Mouse (Mus musculus) midbrain, embryonic 10.5 days (tissue): ENCODE data around the gene Gm10271. TPM values are rescaled to one million over a fixed set of nuclear protein-coding genes. Genes with fewer than 3 reads are reported as not detected.

Experiments
- DNase-seq: peaks from one replicate; pipeline ENCODE4 v3.0.0-alpha.2; 2017; ENCODE audit warnings: low spot score
- H3K27ac ChIP-seq: fragments of 300-500 bp; sonication (generic); replicated peaks from 2 replicates; pipeline ENCODE4 v1.5.1; 2016; ENCODE audit warnings: mild to moderate bottlenecking
- H3K27me3 ChIP-seq: fragments of 300-500 bp; sonication (generic); 2 replicates; pipeline ENCODE4 v1.6.1; 2016; ENCODE audit warnings: low read depth, mild to moderate bottlenecking; ENCODE audit not compliant: poor library complexity, severe bottlenecking
- H3K36me3 ChIP-seq: fragments of 300-500 bp; sonication (generic); 2 replicates; pipeline ENCODE4 v1.6.1; 2016; ENCODE audit warnings: mild to moderate bottlenecking, moderate library complexity
- H3K4me1 ChIP-seq: fragments of 300-500 bp; sonication (generic); 2 replicates; pipeline ENCODE4 v1.6.1; 2016
- H3K4me3 ChIP-seq: fragments of 300-500 bp; sonication (generic); 2 replicates; pipeline ENCODE4 v1.5.1; 2016; ENCODE audit warnings: mild to moderate bottlenecking, moderate library complexity
- H3K9me3 ChIP-seq: fragments of 300-500 bp; sonication (generic); replicated peaks from 2 replicates; pipeline ENCODE4 v1.6.1; 2016; ENCODE audit warnings: mild to moderate bottlenecking
- WGBS: fragments of 180-500 bp; shearing (Covaris S2); methylation state at CpG from one replicate; pipeline ENCODE4 v1.1.7; 2016; 5-methylcytosine and 5-hydroxymethylcytosine counted together
- polyA plus RNA-seq: library from polyadenylated mRNA; unstranded; fragments of >200 nt; fragmentation: Nextera tagmentation; extraction: Ambion mirVana; gene quantifications from 2 replicates; pipeline ENCODE4 v1.2.1, GENCODE M21; 2016

Gm10271 gene
- polyA plus RNA-seq, 1 experiment from 2014 or later, result not detected

DNA sequence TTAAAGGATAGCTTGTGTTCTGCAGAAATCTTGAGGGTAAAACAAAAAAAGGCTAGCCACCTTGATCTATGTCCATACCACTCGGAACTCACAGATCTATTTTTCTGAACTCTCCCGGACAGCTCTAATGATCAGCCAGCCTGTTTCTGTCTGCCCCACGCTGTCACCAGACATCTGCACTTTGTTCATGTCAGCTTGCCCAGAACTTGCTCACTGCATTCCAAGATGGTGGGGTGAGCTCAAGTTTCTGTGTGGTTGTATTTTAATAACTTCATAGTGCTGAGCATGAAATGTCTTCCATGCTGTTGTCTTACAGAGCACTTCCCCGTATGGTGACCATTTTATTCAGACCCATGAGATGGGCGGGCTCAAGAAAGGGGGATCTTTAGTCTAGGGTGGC lies 7.1 kb downstream of the Gm10271 start:
- Histone ChIP-seq H3K36me3 (no peaks in the 10 kb centered on the region), H3K4me3 (no peak overlapping the region), H3K4me1 (no peaks in the 10 kb centered on the region), H3K27ac (no peak overlapping the region), H3K9me3 (no peaks in the 10 kb centered on the region), H3K27me3 (no peaks in the 10 kb centered on the region)
- DNase-seq, result no peak
- 81% methylated on average over 5 of the region's 5 CpGs for WGBS

DNA sequence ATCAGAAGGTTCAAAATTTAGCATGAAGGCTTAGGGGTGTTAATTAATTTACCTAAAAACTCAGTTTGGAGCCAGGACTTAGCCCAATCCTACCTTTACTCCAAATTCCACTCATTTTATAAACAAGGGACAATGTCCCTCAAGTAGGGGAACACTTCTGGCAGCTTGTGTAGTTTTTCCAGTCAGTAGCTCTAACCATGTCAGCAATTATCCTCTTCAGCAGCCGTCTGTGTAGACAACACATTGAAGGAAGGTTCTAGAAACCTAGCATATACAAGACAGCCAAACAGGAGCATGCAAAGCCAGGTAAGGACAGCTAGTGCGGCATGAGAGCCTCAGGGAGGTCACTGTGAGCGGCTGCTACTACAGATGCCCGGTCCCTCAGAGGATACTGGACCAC lies 7.8 kb downstream of the Gm10271 start:
- DNase-seq, result no peak
- Histone ChIP-seq H3K36me3 (no peaks in the 10 kb centered on the region), H3K4me1 (no peaks in the 10 kb centered on the region), H3K4me3 (no peak overlapping the region), H3K27me3 (no peaks in the 10 kb centered on the region), H3K27ac (no peak overlapping the region), H3K9me3 (no peaks in the 10 kb centered on the region)
- WGBS, result 87% methylated on average over 4 of the region's 4 CpGs

DNA sequence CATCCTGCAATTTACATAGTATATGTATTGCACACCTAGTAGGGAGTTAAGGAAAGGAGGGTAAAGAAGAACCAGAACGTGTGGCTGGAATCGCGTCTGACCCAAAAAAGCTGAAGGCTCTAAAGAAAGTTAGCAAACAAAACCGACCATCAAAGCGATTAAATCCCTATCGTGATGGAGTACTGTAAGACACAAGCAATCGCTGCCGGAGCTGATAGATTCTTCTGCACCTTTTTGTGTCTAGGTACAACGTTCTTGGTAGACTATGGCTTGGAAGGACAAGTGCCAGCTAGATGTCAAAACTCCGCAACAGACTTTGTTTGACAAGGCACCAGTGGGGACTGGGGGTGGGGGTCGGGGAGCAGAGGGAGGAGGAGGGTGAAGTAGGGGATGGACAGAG lies 8.3 kb downstream of the Gm10271 start:
- Histone ChIP-seq H3K4me1 (no peaks in the 10 kb centered on the region), H3K27ac (no peak overlapping the region), H3K9me3 (no peaks in the 10 kb centered on the region), H3K36me3 (no peaks in the 10 kb centered on the region), H3K27me3 (no peaks in the 10 kb centered on the region), H3K4me3 (no peak overlapping the region)
- WGBS, result 89% methylated on average over 11 of the region's 11 CpGs
- no peak for DNase-seq

DNA sequence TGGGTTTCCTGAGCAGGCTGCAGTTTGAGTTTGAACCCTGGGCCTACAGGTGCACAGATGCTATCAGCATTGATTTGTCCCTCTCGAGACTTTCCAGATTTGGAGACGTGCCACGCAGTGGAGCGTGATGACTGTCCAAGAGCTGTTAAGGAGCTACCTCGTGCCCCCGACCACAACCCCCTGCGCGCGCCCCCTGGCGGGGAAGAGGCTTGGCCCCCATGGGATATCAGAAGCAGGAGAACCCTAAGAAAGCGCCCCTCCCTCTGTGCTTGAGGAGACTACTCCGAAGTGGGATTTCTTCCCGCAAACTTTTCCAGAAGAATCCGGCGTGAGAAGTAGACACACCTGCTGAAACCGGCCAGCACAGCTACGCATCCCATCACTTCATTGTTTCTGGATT lies 9.6 kb downstream of the Gm10271 start:
- Histone ChIP-seq H3K27ac (no peak overlapping the region), H3K36me3 (no peaks in the 10 kb centered on the region), H3K9me3 (no peaks in the 10 kb centered on the region), H3K4me1 (no peaks in the 10 kb centered on the region), H3K4me3 (no peak overlapping the region), H3K27me3 (no peaks in the 10 kb centered on the region)
- WGBS, result 56% methylated on average over 17 of the region's 17 CpGs
- DNase-seq, result no peak

DNA sequence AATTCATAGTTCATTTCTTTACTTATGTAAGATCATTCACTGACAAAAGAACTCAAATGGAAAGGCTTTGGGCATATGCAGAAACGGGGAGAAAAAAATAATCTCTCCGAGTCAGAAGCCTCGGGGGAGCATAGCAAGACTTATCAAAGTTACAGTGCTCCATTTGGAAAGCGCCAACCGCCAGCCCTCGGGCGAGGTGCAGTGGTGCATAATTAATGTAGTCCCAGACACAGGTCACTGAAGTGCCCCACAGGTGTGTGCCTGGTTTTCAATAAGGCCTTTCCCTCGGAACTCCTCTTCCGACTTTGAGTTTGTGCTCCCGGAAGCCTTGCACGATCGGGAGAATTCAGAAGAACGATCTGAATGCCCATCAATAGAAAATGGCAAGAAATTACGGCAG lies 10.3 kb downstream of the Gm10271 start:
- no peaks in the 10 kb centered on the region for H3K36me3 ChIP-seq
- H3K9me3 ChIP-seq, result no peaks in the 10 kb centered on the region
- no peaks in the 10 kb centered on the region for H3K4me1 ChIP-seq
- DNase-seq, result no peak
- H3K27me3 ChIP-seq, result no peaks in the 10 kb centered on the region
- H3K4me3 ChIP-seq, result no peak overlapping the region
- H3K27ac ChIP-seq, result no peak overlapping the region
- WGBS, result 83% methylated on average over 14 of the region's 14 CpGs

DNA sequence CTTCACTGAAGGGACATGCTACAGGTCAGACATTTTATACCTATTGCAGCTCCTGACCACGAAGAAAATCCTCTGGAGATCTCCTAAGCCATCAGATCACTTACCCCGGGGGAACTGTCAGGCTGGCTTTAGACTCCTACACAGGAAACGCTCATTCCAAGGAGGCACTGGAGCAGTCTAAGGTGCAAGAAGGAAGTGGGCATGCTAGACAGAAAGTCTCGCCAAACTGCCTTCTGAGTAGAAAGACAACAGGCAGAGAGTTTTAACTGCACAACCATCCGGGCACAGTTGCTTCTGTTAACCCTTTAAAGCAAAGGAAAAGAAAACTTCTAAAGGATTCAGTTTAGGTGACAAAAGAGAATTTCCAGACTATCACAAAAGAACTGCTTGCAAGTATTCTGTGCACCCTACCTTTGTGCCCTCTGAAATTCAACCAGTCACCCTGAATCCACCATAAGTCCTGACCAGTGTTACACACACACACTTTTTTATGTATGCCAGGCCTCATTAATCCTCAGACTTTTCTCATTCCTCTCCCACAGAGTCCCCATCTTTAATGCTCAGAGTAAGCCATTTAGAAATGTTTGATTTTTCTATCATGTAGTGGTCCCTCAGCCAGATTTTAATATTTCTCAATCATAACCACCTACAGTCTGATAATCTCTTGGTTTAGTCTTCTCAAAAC lies 14.4 kb downstream of the Gm10271 start:
- DNase-seq, result no peak
- H3K36me3 ChIP-seq, result no peaks in the 10 kb centered on the region
- H3K27ac ChIP-seq, result no peak overlapping the region
- no peaks in the 10 kb centered on the region for H3K9me3 ChIP-seq
- no peaks in the 10 kb centered on the region for H3K4me1 ChIP-seq
- no peaks in the 10 kb centered on the region for H3K27me3 ChIP-seq
- no peak overlapping the region for H3K4me3 ChIP-seq
- 61% methylated on average over 5 of the region's 5 CpGs for WGBS

DNA sequence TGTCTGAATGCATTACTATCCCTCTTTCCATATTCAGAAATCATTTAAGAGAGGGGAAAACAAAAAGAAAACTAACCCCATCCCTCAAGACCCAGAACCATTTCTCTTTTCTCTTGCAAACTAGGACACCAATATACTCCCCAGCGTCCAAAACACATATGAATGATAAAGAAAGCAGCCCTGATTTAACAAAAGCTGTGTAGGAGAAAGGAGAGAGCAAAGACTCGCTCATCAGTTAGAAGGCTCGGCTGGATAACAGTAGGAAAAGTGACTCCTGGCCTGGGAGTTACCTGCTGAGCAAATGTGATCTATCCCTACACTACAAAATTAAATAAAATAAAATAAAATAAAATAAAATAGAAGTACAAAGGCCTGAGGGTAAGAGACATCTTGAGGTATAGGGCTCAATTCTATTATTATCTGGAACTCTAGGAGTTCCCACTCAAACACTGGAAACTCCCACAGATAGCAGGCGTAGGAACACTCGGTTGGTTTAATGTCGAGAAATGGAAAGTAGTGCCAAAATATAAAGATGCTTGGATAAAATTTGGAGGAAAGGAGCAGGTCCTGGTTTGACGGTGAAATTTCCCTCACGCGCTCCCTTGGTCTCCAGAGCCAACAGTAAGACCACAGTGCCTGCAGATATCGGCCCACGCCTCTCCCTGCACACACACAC lies 15.8 kb downstream of the Gm10271 start:
- 92% methylated on average over 11 of the region's 11 CpGs for WGBS
- no peaks in the 10 kb centered on the region for H3K36me3 ChIP-seq
- H3K9me3 ChIP-seq, result 0 out of 2 replicates have a peak, but pooled peaks cover 5% of the 10 kb centered on the region
- H3K4me3 ChIP-seq, result no peak overlapping the region
- no peaks in the 10 kb centered on the region for H3K4me1 ChIP-seq
- no peaks in the 10 kb centered on the region for H3K27me3 ChIP-seq
- no peak for DNase-seq
- no peak overlapping the region for H3K27ac ChIP-seq

DNA sequence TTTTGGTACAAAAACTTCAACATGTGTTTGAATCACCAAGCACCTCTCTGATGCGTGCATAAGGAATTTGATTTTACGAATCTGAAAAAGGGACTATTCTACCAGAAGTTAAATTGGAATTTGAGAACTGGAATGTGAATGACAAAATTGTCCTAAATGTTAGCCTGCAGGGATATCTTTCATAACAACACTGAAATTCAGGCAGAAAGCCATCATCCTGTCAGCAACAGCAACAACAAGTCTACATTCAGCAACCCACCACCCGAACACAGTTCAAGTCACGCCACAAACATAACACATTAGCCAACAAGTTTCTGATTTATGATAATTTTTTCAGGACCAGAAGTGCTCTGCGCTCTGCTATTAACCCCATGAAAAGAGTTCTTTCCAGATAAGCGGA lies 17.2 kb downstream of the Gm10271 start:
- 0 out of 2 replicates have a peak, but pooled peaks cover 5% of the 10 kb centered on the region for H3K9me3 ChIP-seq
- no peak overlapping the region for H3K27ac ChIP-seq
- H3K4me3 ChIP-seq, result no peak overlapping the region
- no peaks in the 10 kb centered on the region for H3K36me3 ChIP-seq
- no peaks in the 10 kb centered on the region for H3K27me3 ChIP-seq
- DNase-seq, result no peak
- WGBS, result 96% methylated on average over 6 of the region's 6 CpGs
- peaks cover 7% of the 10 kb centered on the region for H3K4me1 ChIP-seq

DNA sequence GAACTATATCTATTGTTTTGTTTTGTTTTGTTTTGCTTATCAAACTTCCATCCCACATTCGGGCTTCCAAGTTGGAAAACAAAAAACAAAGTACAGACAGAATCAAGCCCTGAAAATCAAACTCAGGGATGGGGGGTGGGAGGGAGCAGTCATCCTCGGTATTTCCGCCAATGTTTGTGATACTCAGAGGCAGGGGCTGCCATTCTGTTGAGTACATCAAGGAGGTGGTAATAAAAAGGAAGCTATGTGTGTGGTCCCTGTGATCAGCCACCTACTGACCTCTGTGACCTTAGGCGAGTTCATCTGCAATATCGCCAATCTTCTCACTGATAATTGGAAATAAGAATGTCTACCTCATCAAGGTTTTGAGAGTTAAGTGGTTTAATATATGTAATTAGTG lies 21.5 kb downstream of the Gm10271 start:
- 30% methylated on average over 5 of the region's 5 CpGs for WGBS
- Histone ChIP-seq H3K27me3 (no peaks in the 10 kb centered on the region), H3K4me3 (peak overlapping the region; percentile 74), H3K9me3 (0 out of 2 replicates have a peak, but pooled peaks cover 5% of the 10 kb centered on the region), H3K27ac (peak overlapping the region; percentile 93; the same call in 1 of the 2 replicates), H3K4me1 (peaks cover 25% of the 10 kb centered on the region), H3K36me3 (no peaks in the 10 kb centered on the region)
- DNase-seq, result no peak

DNA sequence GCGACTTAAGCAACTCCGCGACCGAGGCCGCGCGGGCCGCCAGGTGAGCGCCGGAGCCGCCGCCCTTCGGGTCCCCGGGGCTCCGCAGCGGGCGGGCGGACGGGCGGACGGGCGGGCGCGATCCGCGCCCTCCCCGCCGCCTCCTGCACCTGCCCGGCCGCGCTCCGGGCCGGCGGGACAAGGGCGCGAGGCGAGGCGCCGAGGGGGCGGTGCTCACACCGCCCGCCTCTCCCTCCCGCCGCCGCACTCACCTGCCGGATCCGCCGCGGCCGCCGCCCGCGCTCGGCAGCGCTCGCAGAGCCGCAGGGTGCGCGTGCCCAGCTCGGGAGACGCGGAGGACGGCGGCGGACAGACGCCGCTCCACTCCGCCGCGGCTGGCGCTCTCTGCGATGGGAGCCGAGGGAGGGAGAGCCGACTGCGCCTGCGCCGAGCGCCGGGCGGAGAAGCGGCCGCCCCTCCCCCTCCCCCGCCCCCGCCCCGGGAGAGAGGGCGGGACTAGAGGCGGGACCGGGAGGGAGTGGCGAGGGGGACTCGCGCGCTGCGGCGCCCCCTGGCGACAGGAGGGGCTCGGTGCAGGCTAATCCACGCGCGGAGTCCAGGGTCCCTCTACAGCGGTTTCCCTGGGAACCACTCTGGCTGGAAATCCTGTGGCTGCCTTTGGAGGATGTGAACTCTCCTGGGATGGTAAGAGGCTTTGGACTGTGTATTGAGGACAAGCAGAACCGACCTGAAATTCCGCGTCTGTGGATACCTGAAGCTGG lies 22.2 kb downstream of the Gm10271 start, which contains the start of gene Rab3ip:
TSS of gene Rab3ip (minus strand) at position 761 of the 761 bp plus-strand sequence.
- Histone ChIP-seq H3K27ac (peak within 1 kb of the TSS; percentile 93), H3K4me1 (peaks cover 25% of the 10 kb centered on the region), H3K27me3 (no peaks in the 10 kb centered on the region), H3K36me3 (no peaks in the 10 kb centered on the region), H3K9me3 (0 out of 2 replicates have a peak, but pooled peaks cover 5% of the 10 kb centered on the region), H3K4me3 (peak within 1 kb of the TSS; percentile 74)
- WGBS, result under 1% methylated on average over 88 of the region's 103 CpGs
- DNase-seq, result peak; percentile 96

DNA sequence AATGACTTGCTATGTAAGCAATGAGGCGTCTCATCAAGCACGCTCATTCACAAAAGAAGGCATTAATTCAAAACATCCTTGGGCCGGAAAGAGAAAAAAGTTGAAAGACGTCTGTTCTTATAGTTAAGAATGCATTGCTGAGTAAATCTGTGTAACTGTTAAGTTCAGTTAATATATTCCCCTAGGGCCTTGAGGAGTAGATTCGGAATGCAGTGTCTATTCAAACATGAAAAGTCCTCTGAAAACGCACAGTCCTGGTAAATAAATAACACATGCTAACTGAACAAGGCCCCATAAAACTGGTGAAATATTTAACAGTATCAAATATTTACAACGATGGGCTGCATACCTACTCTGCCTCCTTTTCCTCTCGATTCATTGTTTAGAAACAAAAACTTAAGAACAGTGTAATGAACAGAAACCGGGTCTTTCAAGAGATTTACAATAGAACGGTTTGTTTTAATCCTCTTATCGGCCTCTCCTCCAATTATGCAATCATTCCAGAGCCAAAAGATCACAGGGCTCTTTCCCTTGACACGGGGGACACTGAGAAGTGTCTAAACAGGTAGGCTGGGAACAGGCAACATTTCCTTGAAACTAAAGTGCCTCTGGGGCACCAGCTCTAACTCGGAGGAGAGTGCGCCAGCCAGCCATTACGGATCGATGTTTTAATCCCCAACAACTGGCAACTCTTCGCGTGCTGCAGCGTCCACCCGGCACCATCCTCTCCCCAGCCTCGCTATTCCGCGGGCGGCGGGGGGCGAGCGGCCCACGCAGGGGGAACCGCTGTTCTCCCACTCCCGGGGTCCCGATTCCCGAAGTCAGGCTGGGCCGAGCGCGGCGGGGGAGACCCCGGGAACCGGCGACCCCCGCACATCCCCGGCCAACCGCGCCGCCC lies 23.0 kb downstream of the Gm10271 start:
- peaks cover 25% of the 10 kb centered on the region for H3K4me1 ChIP-seq
- DNase-seq, result peak; percentile 66
- H3K27ac ChIP-seq, result peak overlapping the region; percentile 93
- no peaks in the 10 kb centered on the region for H3K36me3 ChIP-seq
- H3K4me3 ChIP-seq, result peak overlapping the region; percentile 74
- WGBS, result 2% methylated on average over 44 of the region's 44 CpGs
- H3K9me3 ChIP-seq, result 0 out of 2 replicates have a peak, but pooled peaks cover 5% of the 10 kb centered on the region
- H3K27me3 ChIP-seq, result no peaks in the 10 kb centered on the region

DNA sequence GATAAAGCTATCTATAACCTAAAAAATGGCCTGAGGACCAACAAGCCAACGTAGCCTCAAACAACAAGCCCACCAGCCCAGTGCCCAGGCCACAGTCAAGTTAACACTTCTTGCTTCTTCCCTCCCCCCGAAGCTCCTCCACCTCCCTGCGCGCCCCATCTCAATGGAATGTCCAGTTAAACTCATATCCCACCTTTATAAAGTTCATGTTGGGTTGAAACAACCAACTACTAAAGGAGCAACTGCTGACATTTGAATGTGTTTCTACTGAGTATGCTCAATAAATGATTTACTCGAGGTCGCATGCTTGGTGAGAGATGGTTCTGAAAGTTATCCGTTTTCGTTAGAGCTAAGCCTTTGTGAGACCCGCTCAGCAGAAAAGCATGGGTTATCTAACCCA lies 24.0 kb downstream of the Gm10271 start:
- Histone ChIP-seq H3K27ac (no peak overlapping the region), H3K4me1 (peaks cover 25% of the 10 kb centered on the region), H3K27me3 (no peaks in the 10 kb centered on the region), H3K9me3 (0 out of 2 replicates have a peak, but pooled peaks cover 5% of the 10 kb centered on the region), H3K4me3 (peak overlapping the region; percentile 74), H3K36me3 (no peaks in the 10 kb centered on the region)
- 82% methylated on average over 9 of the region's 9 CpGs for WGBS
- no peak for DNase-seq
